Mouse (Mus musculus): Measurements from ENCODE around the gene Exoc6b. TPM values are rescaled to one million over a fixed set of nuclear protein-coding genes. Genes with fewer than 3 reads are reported as not detected.

Gene Exoc6b
- total and polyA plus RNA-seq, 3 experiments = 0.76 to 8.7 (median 6.9) TPM

GRCm38 (mm10) chr6:84961763-84962162 is 107.5 kb downstream of the Exoc6b start:
- DNase-seq (ENCODE audit: low spot score) (no peak), ATAC-seq (ENCODE audit: extremely low read depth, insufficient number of reproducible peaks, low FRiP score, poor library complexity, severe bottlenecking) (no peak)
- no peaks in the 10 kb centered on the region for H3K9me3 ChIP-seq (replicated peaks)
- H3K4me1 ChIP-seq (ENCODE audit: insufficient read depth, low read depth, low read length) = no peaks in the 10 kb centered on the region
- no peak overlapping the region for H3K4me3 ChIP-seq (ENCODE audit: low read depth, low read length)
- H3K27me3 ChIP-seq (ENCODE audit: insufficient read depth, low read length) = peaks cover 4% of the 10 kb centered on the region; the same call in 1 of the 2 replicates
- no peaks in the 10 kb centered on the region for H3K36me3 ChIP-seq (replicated peaks)
- TF ChIP-seq TAL1 (conservative IDR thresholded peaks at IDR 0.05; ENCODE audit: low read depth, low read length) (no peak), CTCF (IDR thresholded peaks at IDR 0.05; ENCODE audit: low read depth, low read length) (no peak), GATA1 (IDR thresholded peaks at IDR 0.05; ENCODE audit: borderline replicate concordance, low read length) (no peak), POLR2AphosphoS5 (IDR thresholded peaks at IDR 0.05; ENCODE audit: insufficient replicate concordance, low read depth, low read length) (no peak), GATA2 (IDR thresholded peaks at IDR 0.05; ENCODE audit: borderline replicate concordance, low read depth, low read length) (no peak)

GRCm38 (mm10) chr6:84959520-84959919 is 109.8 kb downstream of the Exoc6b start:
- DNase-seq (ENCODE audit: low spot score) (no peak), ATAC-seq (ENCODE audit: extremely low read depth, insufficient number of reproducible peaks, low FRiP score, poor library complexity, severe bottlenecking) (no peak)
- no peaks in the 10 kb centered on the region for H3K36me3 ChIP-seq (replicated peaks)
- no peaks in the 10 kb centered on the region for H3K4me1 ChIP-seq (ENCODE audit: insufficient read depth, low read depth, low read length)
- no peak overlapping the region for H3K4me3 ChIP-seq (ENCODE audit: low read depth, low read length)
- H3K9me3 ChIP-seq (replicated peaks) = no peaks in the 10 kb centered on the region
- no peak for TF ChIP-seq TAL1 (conservative IDR thresholded peaks at IDR 0.05; ENCODE audit: low read depth, low read length)
- no peak for TF ChIP-seq POLR2AphosphoS5 (IDR thresholded peaks at IDR 0.05; ENCODE audit: insufficient replicate concordance, low read depth, low read length)
- no peak for TF ChIP-seq GATA1 (IDR thresholded peaks at IDR 0.05; ENCODE audit: borderline replicate concordance, low read length)
- TF ChIP-seq CTCF (IDR thresholded peaks at IDR 0.05; ENCODE audit: low read depth, low read length) = no peak
- no peak for TF ChIP-seq GATA2 (IDR thresholded peaks at IDR 0.05; ENCODE audit: borderline replicate concordance, low read depth, low read length)
- H3K27me3 ChIP-seq (ENCODE audit: insufficient read depth, low read length) = peaks cover 4% of the 10 kb centered on the region; the same call in 1 of the 2 replicates

GRCm38 (mm10) chr6:84951621-84952020 is 117.7 kb downstream of the Exoc6b start:
- no peak overlapping the region for H3K4me3 ChIP-seq (ENCODE audit: low read depth, low read length)
- no peak for TF ChIP-seq GATA1 (IDR thresholded peaks at IDR 0.05; ENCODE audit: borderline replicate concordance, low read length)
- TF ChIP-seq POLR2AphosphoS5 (IDR thresholded peaks at IDR 0.05; ENCODE audit: insufficient replicate concordance, low read depth, low read length) = no peak
- no peak for TF ChIP-seq TAL1 (conservative IDR thresholded peaks at IDR 0.05; ENCODE audit: low read depth, low read length)
- no peak for TF ChIP-seq CTCF (IDR thresholded peaks at IDR 0.05; ENCODE audit: low read depth, low read length)
- ATAC-seq (ENCODE audit: extremely low read depth, insufficient number of reproducible peaks, low FRiP score, poor library complexity, severe bottlenecking) = no peak
- DNase-seq (ENCODE audit: low spot score) = no peak
- no peaks in the 10 kb centered on the region for H3K27me3 ChIP-seq (ENCODE audit: insufficient read depth, low read length)
- no peaks in the 10 kb centered on the region for H3K36me3 ChIP-seq (replicated peaks)
- no peaks in the 10 kb centered on the region for H3K9me3 ChIP-seq (replicated peaks)
- no peaks in the 10 kb centered on the region for H3K4me1 ChIP-seq (ENCODE audit: insufficient read depth, low read depth, low read length)

GRCm38 (mm10) chr6:84946569-84946968 is 122.7 kb downstream of the Exoc6b start:
- no peak for ATAC-seq (ENCODE audit: extremely low read depth, insufficient number of reproducible peaks, low FRiP score, poor library complexity, severe bottlenecking)
- TF ChIP-seq GATA2 (IDR thresholded peaks at IDR 0.05; ENCODE audit: borderline replicate concordance, low read depth, low read length) = no peak
- TF ChIP-seq TAL1 (conservative IDR thresholded peaks at IDR 0.05; ENCODE audit: low read depth, low read length) = no peak
- TF ChIP-seq GATA1 (IDR thresholded peaks at IDR 0.05; ENCODE audit: borderline replicate concordance, low read length) = no peak

GRCm38 (mm10) chr6:84946106-84946505 is 123.2 kb downstream of the Exoc6b start:
- Histone ChIP-seq H3K9me3 (replicated peaks) (no peaks in the 10 kb centered on the region), H3K36me3 (replicated peaks) (no peaks in the 10 kb centered on the region), H3K4me3 (ENCODE audit: low read depth, low read length) (no peak overlapping the region), H3K4me1 (ENCODE audit: insufficient read depth, low read depth, low read length) (no peaks in the 10 kb centered on the region), H3K27me3 (ENCODE audit: insufficient read depth, low read length) (peaks cover 2% of the 10 kb centered on the region; the same call in 1 of the 2 replicates)
- DNase-seq (ENCODE audit: low spot score) = no peak
- TF ChIP-seq CTCF (IDR thresholded peaks at IDR 0.05; ENCODE audit: low read depth, low read length) (no peak), TAL1 (conservative IDR thresholded peaks at IDR 0.05; ENCODE audit: low read depth, low read length) (no peak), GATA1 (IDR thresholded peaks at IDR 0.05; ENCODE audit: borderline replicate concordance, low read length) (no peak), GATA2 (IDR thresholded peaks at IDR 0.05; ENCODE audit: borderline replicate concordance, low read depth, low read length) (no peak), POLR2AphosphoS5 (IDR thresholded peaks at IDR 0.05; ENCODE audit: insufficient replicate concordance, low read depth, low read length) (no peak)
- ATAC-seq (ENCODE audit: extremely low read depth, insufficient number of reproducible peaks, low FRiP score, poor library complexity, severe bottlenecking) = no peak

More at GRCm38 (mm10) chr6:84946569-84946968, 122.7 kb downstream of the Exoc6b start:
- H3K27me3 ChIP-seq (ENCODE audit: insufficient read depth, low read length) = peaks cover 2% of the 10 kb centered on the region; the same call in 1 of the 2 replicates
- H3K36me3 ChIP-seq (replicated peaks) = no peaks in the 10 kb centered on the region
- H3K9me3 ChIP-seq (replicated peaks) = no peaks in the 10 kb centered on the region
- no peak for DNase-seq (ENCODE audit: low spot score)
- H3K4me1 ChIP-seq (ENCODE audit: insufficient read depth, low read depth, low read length) = no peaks in the 10 kb centered on the region
- no peak overlapping the region for H3K4me3 ChIP-seq (ENCODE audit: low read depth, low read length)

GRCm38 (mm10) chr6:84932953-84933921 is 136.1 kb downstream of the Exoc6b start:
- DNase-seq (ENCODE audit: low spot score) (no peak), ATAC-seq (ENCODE audit: extremely low read depth, insufficient number of reproducible peaks, low FRiP score, poor library complexity, severe bottlenecking) (no peak)
- Histone ChIP-seq H3K4me1 (ENCODE audit: insufficient read depth, low read depth, low read length) (no peaks in the 10 kb centered on the region), H3K4me3 (ENCODE audit: low read depth, low read length) (no peak overlapping the region), H3K27me3 (ENCODE audit: insufficient read depth, low read length) (peaks cover 22% of the 10 kb centered on the region), H3K9me3 (replicated peaks) (no peaks in the 10 kb centered on the region), H3K36me3 (replicated peaks) (no peaks in the 10 kb centered on the region)
- no peak for TF ChIP-seq TAL1 (conservative IDR thresholded peaks at IDR 0.05; ENCODE audit: low read depth, low read length)
- TF ChIP-seq CTCF (IDR thresholded peaks at IDR 0.05; ENCODE audit: low read depth, low read length) = no peak
- no peak for TF ChIP-seq POLR2AphosphoS5 (IDR thresholded peaks at IDR 0.05; ENCODE audit: insufficient replicate concordance, low read depth, low read length)
- TF ChIP-seq GATA2 (IDR thresholded peaks at IDR 0.05; ENCODE audit: borderline replicate concordance, low read depth, low read length) = no peak
- TF ChIP-seq GATA1 (IDR thresholded peaks at IDR 0.05; ENCODE audit: borderline replicate concordance, low read length) = no peak

Measured in G1E (cell line).